Mouse (Mus musculus) MEL (cell line): ENCODE data around the gene Uaca. TPM values are rescaled to one million over a fixed set of nuclear protein-coding genes. Genes with fewer than 3 reads are reported as not detected.

Experiments used
- DNase-seq: peaks from one replicate; pipeline ENCODE4 v3.0.0; 2011; ENCODE audit warnings: low read depth, low spot score
- H3K27ac ChIP-seq: 2 replicates; pipeline ENCODE4 v1.5.1; 2012; ENCODE audit warnings: low read depth, mild to moderate bottlenecking, control low read depth, low read length, moderate library complexity; ENCODE audit not compliant: control insufficient read depth
- H3K27me3 ChIP-seq, 2 experiments: fragments of 150-350 bp in 1 of 2; sonication (generic) in 1 of 2; 2 replicates each; pipeline ENCODE4 v1.6.1; 2012; ENCODE audit warnings: low read length in 2 of 2, mild to moderate bottlenecking in 2 of 2, improper control_type of control experiment in 1 of 2, moderate library complexity in 1 of 2; ENCODE audit not compliant: insufficient read depth in 2 of 2, control insufficient read depth in 1 of 2
- H3K36me3 ChIP-seq, 2 experiments: 2 replicates each; pipeline ENCODE4 v1.6.1; 2012 to 2014; ENCODE audit warnings: low read length in 2 of 2, improper control_type of control experiment in 1 of 2, inconsistent platforms in 1 of 2, mild to moderate bottlenecking in 1 of 2; ENCODE audit not compliant: insufficient read depth in 2 of 2, control insufficient read depth in 1 of 2
- H3K4me1 ChIP-seq, 2 experiments: fragments of 150-350 bp in 1 of 2; sonication (generic) in 1 of 2; 2 replicates each; pipeline ENCODE4 v1.6.1; 2012; ENCODE audit warnings: low read length in 2 of 2, improper control_type of control experiment in 1 of 2, mild to moderate bottlenecking in 1 of 2; ENCODE audit not compliant: insufficient read depth in 2 of 2, control insufficient read depth in 1 of 2
- H3K4me3 ChIP-seq, 2 experiments: fragments of 150-350 bp in 1 of 2; sonication (generic) in 1 of 2; 2 replicates each; pipeline ENCODE4 v1.5.1; 2012; ENCODE audit warnings: low read depth in 2 of 2, low read length in 2 of 2, mild to moderate bottlenecking in 2 of 2, moderate library complexity in 2 of 2, control low read depth in 1 of 2, improper control_type of control experiment in 1 of 2; ENCODE audit not compliant: control insufficient read depth in 1 of 2, insufficient read depth in 1 of 2
- H3K79me2 ChIP-seq: 2 replicates; pipeline ENCODE4 v1.6.1; 2012; ENCODE audit warnings: mild to moderate bottlenecking, low read length, moderate library complexity; ENCODE audit not compliant: control insufficient read depth, poor library complexity, insufficient read depth
- H3K9ac ChIP-seq: 2 replicates; pipeline ENCODE4 v1.6.1; 2012; ENCODE audit warnings: low read depth, mild to moderate bottlenecking, control low read depth, low read length, moderate library complexity; ENCODE audit not compliant: control insufficient read depth, poor library complexity, severe bottlenecking
- H3K9me3 ChIP-seq: fragments of 150-350 bp; sonication (generic); replicated peaks from 2 replicates; pipeline ENCODE4 v1.6.1; 2012; ENCODE audit warnings: mild to moderate bottlenecking, low read length, improper control_type of control experiment, moderate library complexity; ENCODE audit not compliant: insufficient read depth
- CHD1 ChIP-seq: IDR thresholded peaks from 2 replicates; pipeline ENCODE4 v1.6.1; 2012; ENCODE audit warnings: low read depth, mild to moderate bottlenecking, inconsistent platforms, low read length, improper control_type of control experiment
- CHD2 ChIP-seq: IDR thresholded peaks from 2 replicates; pipeline ENCODE4 v1.6.1; 2011; ENCODE audit warnings: low read length, improper control_type of control experiment
- CTCF ChIP-seq, 3 experiments: IDR thresholded peaks in 2 of 3; conservative IDR thresholded peaks in 1 of 3; 2 replicates each; pipeline ENCODE4 v1.5.1; 2011 to 2012; ENCODE audit warnings: low read length in 3 of 3, low read depth in 2 of 3, mild to moderate bottlenecking in 2 of 3, improper control_type of control experiment in 1 of 3, inconsistent platforms in 1 of 3, mixed read lengths in 1 of 3, moderate library complexity in 1 of 3; ENCODE audit not compliant: control insufficient read depth in 1 of 3, insufficient read depth in 1 of 3, poor library complexity in 1 of 3, severe bottlenecking in 1 of 3
- E2F4 ChIP-seq: IDR thresholded peaks from 2 replicates; pipeline ENCODE4 v1.6.1; 2011; ENCODE audit warnings: low read depth, low read length, improper control_type of control experiment, borderline replicate concordance
- EP300 ChIP-seq, 2 experiments: IDR thresholded peaks; 2 replicates each; pipeline ENCODE4 v1.6.1; 2011; ENCODE audit warnings: improper control_type of control experiment in 2 of 2, low read length in 2 of 2, low read depth in 1 of 2, mild to moderate bottlenecking in 1 of 2
- ETS1 ChIP-seq: IDR thresholded peaks from 2 replicates; pipeline ENCODE4 v1.6.1; 2012; ENCODE audit warnings: low read depth, mild to moderate bottlenecking, inconsistent platforms, low read length, improper control_type of control experiment, moderate library complexity
- GABPA ChIP-seq: IDR thresholded peaks from 2 replicates; pipeline ENCODE4 v1.6.1; 2012; ENCODE audit warnings: low read depth, mild to moderate bottlenecking, inconsistent platforms, low read length, improper control_type of control experiment, moderate library complexity
- GATA1 ChIP-seq: IDR thresholded peaks from 2 replicates; pipeline ENCODE4 v1.6.1; 2011; ENCODE audit warnings: low read depth, low read length, improper control_type of control experiment
- JUND ChIP-seq: IDR thresholded peaks from 2 replicates; pipeline ENCODE4 v1.6.1; 2011; ENCODE audit warnings: low read depth, mild to moderate bottlenecking, improper control_type of control experiment, low read length
- KAT2A ChIP-seq: conservative IDR thresholded peaks from 2 replicates; pipeline ENCODE4 v1.6.1; 2012; ENCODE audit warnings: low read depth, low read length, improper control_type of control experiment, inconsistent platforms
- MAX ChIP-seq: IDR thresholded peaks from 2 replicates; pipeline ENCODE4 v1.6.1; 2011; ENCODE audit warnings: low read length, improper control_type of control experiment
- MAZ ChIP-seq: IDR thresholded peaks from 2 replicates; pipeline ENCODE4 v1.6.1; 2012; ENCODE audit warnings: low read depth, mild to moderate bottlenecking, inconsistent platforms, low read length, improper control_type of control experiment
- MEF2A ChIP-seq: IDR thresholded peaks from 2 replicates; pipeline ENCODE4 v1.6.1; 2014; ENCODE audit warnings: low read depth, mild to moderate bottlenecking, inconsistent platforms, low read length, improper control_type of control experiment; ENCODE audit not compliant: poor library complexity, insufficient replicate concordance, severe bottlenecking; ENCODE audit errors: extremely low read depth
- MYC ChIP-seq: IDR thresholded peaks from 2 replicates; pipeline ENCODE4 v1.6.1; 2011; ENCODE audit warnings: low read depth, mild to moderate bottlenecking, low read length, improper control_type of control experiment, moderate library complexity
- NELFE ChIP-seq: IDR thresholded peaks from 2 replicates; pipeline ENCODE4 v1.6.1; 2011; ENCODE audit warnings: low read depth, low read length, improper control_type of control experiment
- NRF1 ChIP-seq: IDR thresholded peaks from 2 replicates; pipeline ENCODE4 v1.6.1; 2014; ENCODE audit warnings: low read depth, mild to moderate bottlenecking, inconsistent platforms, low read length, improper control_type of control experiment, moderate library complexity; ENCODE audit not compliant: poor library complexity, insufficient read depth, severe bottlenecking
- POLR2AphosphoS2 ChIP-seq: IDR thresholded peaks from 2 replicates; pipeline ENCODE4 v1.6.1; 2011; ENCODE audit warnings: low read length, improper control_type of control experiment
- POLR2AphosphoS5 ChIP-seq: IDR thresholded peaks from 2 replicates; pipeline ENCODE4 v1.6.1; 2012; ENCODE audit warnings: low read depth, borderline replicate concordance, mild to moderate bottlenecking, inconsistent platforms, low read length, moderate library complexity, mixed read lengths
- RCOR1 ChIP-seq: IDR thresholded peaks from 2 replicates; pipeline ENCODE4 v1.6.1; 2012; ENCODE audit warnings: low read depth, mild to moderate bottlenecking, inconsistent platforms, low read length, improper control_type of control experiment
- SMC3 ChIP-seq: IDR thresholded peaks from 2 replicates; pipeline ENCODE4 v1.6.1; 2011; ENCODE audit warnings: low read depth, low read length, improper control_type of control experiment
- TBP ChIP-seq: IDR thresholded peaks from 2 replicates; pipeline ENCODE4 v1.8.0; 2011; ENCODE audit warnings: low read depth, low read length, improper control_type of control experiment
- TCF12 ChIP-seq: IDR thresholded peaks from 2 replicates; pipeline ENCODE4 v1.6.1; 2014; ENCODE audit warnings: low read depth, mild to moderate bottlenecking, inconsistent platforms, low read length, improper control_type of control experiment, moderate library complexity
- UBTF ChIP-seq: IDR thresholded peaks from 2 replicates; pipeline ENCODE4 v1.6.1; 2012; ENCODE audit warnings: low read depth, mild to moderate bottlenecking, inconsistent platforms, low read length, improper control_type of control experiment, moderate library complexity, borderline replicate concordance; ENCODE audit not compliant: insufficient read depth
- USF1 ChIP-seq: IDR thresholded peaks from 2 replicates; pipeline ENCODE4 v1.6.1; 2014; ENCODE audit warnings: low read depth, mild to moderate bottlenecking, inconsistent platforms, low read length, improper control_type of control experiment, moderate library complexity
- USF2 ChIP-seq, 2 experiments: IDR thresholded peaks; 2 replicates each; pipeline ENCODE4 v1.6.1; 2011 to 2012; ENCODE audit warnings: improper control_type of control experiment in 2 of 2, low read length in 2 of 2, borderline replicate concordance in 1 of 2, inconsistent platforms in 1 of 2, low read depth in 1 of 2, mild to moderate bottlenecking in 1 of 2; ENCODE audit not compliant: insufficient read depth in 1 of 2
- ZC3H11A ChIP-seq: IDR thresholded peaks from 2 replicates; pipeline ENCODE4 v1.6.1; 2012; ENCODE audit warnings: low read depth, mild to moderate bottlenecking, inconsistent platforms, low read length, improper control_type of control experiment
- polyA plus RNA-seq, 2 experiments: library from polyadenylated mRNA; stranded (reverse) in 1 of 2; unstranded in 1 of 2; fragments of >175 nt in 1 of 2; fragments of >200 nt in 1 of 2; gene quantifications; 2 replicates each; pipeline versions ENCODE4 v1.2.1 to v1.2.4; 2012; ENCODE audit warnings: low replicate concordance in 2 of 2, low read depth in 1 of 2; ENCODE audit not compliant: insufficient read length in 2 of 2, insufficient read depth in 1 of 2, missing spikeins in 1 of 2
- total RNA-seq: library from RNA; depleted of rRNA; stranded (reverse); fragments of 300-350 nt; gene quantifications from 2 replicates; pipeline ENCODE4 v1.2.3, GENCODE M21; 2012

Gene Uaca
- total and polyA plus RNA-seq, 3 experiments = 10.9 to 11.4 TPM; not detected in 1

DNA sequence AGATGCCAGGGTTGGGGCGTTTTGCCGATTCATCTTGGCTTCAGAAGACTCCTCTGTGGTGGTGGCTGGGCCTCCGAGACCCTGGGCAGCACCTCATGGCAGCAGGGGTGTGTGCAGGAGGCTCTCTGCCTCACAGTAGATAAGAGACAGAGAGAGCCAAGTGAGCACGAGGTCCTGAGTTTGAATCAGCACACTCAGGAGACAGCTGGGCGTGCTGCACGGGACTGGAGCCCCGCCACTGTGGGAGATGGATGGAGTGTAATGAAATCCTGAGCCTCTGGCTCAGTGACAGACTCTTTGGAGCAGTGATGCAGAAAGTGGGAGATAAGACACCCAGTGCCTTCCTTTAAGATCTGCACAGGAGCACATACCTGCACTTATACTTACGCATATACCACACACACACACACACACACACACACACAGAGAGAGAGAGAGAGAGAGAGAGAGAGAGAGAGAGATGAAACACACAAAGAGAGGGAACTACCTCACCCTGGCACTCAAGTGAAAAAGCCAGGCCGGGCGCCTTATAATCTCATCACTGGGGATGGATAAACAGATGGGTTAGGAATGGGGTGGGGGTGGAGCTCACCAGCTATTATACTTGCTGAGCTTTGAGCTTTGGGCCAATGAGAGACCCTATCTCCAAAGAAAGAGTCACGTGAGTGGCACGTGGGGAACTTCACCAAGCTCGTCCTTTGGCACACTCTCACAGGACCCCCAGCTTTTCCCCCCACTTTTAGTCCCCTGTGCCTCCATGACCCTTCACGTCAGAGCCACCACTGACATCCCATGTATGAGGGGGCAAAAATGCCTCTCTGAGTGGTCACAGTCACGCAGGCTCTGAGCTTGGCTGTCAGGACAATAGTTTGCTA lies 37.2 kb upstream of the Uaca start:
- TF ChIP-seq POLR2AphosphoS2 = no peak
- no peak for TF ChIP-seq KAT2A
- TF ChIP-seq NELFE = no peak
- no peak for TF ChIP-seq NRF1
- no peak for TF ChIP-seq RCOR1
- TF ChIP-seq GATA1 = no peak
- no peak for TF ChIP-seq UBTF
- TF ChIP-seq USF2 (IDR thresholded peaks at IDR 0.05; ENCODE audit: borderline replicate concordance in 1 of 2, insufficient read depth in 1 of 2, low read depth in 1 of 2, low read length in 2 of 2) = no peak
- no peak for TF ChIP-seq E2F4
- no peak for TF ChIP-seq CHD1
- TF ChIP-seq MEF2A = no peak
- TF ChIP-seq SMC3 = no peak
- TF ChIP-seq EP300 (IDR thresholded peaks at IDR 0.05; ENCODE audit: low read depth in 1 of 2, low read length in 2 of 2) = no peak
- no peak for TF ChIP-seq MYC

DNA sequence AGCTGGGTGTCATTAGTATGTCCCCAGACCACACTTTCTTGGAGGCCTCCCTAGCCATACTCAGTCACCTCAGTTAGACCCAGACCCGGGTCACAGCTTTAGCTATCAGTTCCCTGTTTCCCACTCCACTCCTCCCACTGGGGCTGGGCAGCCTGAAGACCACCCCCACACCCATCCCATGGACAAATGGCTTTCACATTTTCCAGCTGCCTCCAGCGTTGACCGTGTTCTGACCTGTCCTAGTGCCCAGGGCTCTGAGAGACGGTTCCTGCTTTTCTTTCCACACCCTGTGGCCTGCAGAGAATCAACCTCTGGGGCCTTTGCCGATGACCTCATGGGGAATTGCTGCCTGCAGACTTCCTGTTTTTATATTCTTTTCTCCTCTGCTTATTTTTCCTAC lies 36.5 kb upstream of the Uaca start:
- Histone ChIP-seq H3K4me3 (no peak overlapping the region), H3K27me3 (no peaks in the 10 kb centered on the region), H3K4me1 (no peaks in the 10 kb centered on the region), H3K9me3 (no peaks in the 10 kb centered on the region), H3K36me3 (no peaks in the 10 kb centered on the region), H3K9ac (no peak overlapping the region), H3K79me2 (no peaks in the 10 kb centered on the region), H3K27ac (no peak overlapping the region)
- DNase-seq = no peak
- no peak for TF ChIP-seq GATA1
- TF ChIP-seq CTCF (IDR thresholded peaks at IDR 0.05 in 2 of 3, conservative IDR thresholded peaks at IDR 0.05 in 1 of 3; ENCODE audit: control insufficient read depth in 1 of 3, insufficient read depth in 1 of 3, low read depth in 2 of 3, low read length in 3 of 3, poor library complexity in 1 of 3, severe bottlenecking in 1 of 3) = no peak
- no peak for TF ChIP-seq ETS1
- TF ChIP-seq GABPA = no peak
- TF ChIP-seq MAX = no peak
- no peak for TF ChIP-seq POLR2AphosphoS5
- no peak for TF ChIP-seq UBTF
- no peak for TF ChIP-seq NRF1
- no peak for TF ChIP-seq USF1
- no peak for TF ChIP-seq JUND
- no peak for TF ChIP-seq ZC3H11A
- TF ChIP-seq USF2 (IDR thresholded peaks at IDR 0.05; ENCODE audit: borderline replicate concordance in 1 of 2, insufficient read depth in 1 of 2, low read depth in 1 of 2, low read length in 2 of 2) = no peak
- TF ChIP-seq TCF12 = no peak
- no peak for TF ChIP-seq TBP
- TF ChIP-seq KAT2A = no peak
- TF ChIP-seq MAZ = no peak
- no peak for TF ChIP-seq E2F4
- no peak for TF ChIP-seq RCOR1
- no peak for TF ChIP-seq CHD2

More for the DNA sequence above, 37.2 kb upstream of the Uaca start:
- Histone ChIP-seq H3K27ac (no peak overlapping the region), H3K36me3 (no peaks in the 10 kb centered on the region), H3K79me2 (no peaks in the 10 kb centered on the region), H3K9me3 (no peaks in the 10 kb centered on the region), H3K4me1 (no peaks in the 10 kb centered on the region), H3K9ac (no peak overlapping the region), H3K27me3 (no peaks in the 10 kb centered on the region), H3K4me3 (no peak overlapping the region)
- DNase-seq = no peak
